Mouse (Mus musculus) heart, adult 2 months (tissue): ENCODE data around the gene Cntn5. TPM values are rescaled to one million over a fixed set of nuclear protein-coding genes. Genes with fewer than 3 reads are reported as not detected.

Experiments
- DNase-seq, 2 experiments: peaks; one replicate each; pipeline ENCODE4 v3.0.0; 2021
- H3K27ac ChIP-seq: fragments of 200-600 bp; 2 replicates; pipeline ENCODE4 v1.8.1; 2022
- H3K27me3 ChIP-seq: fragments of 200-500 bp; 2 replicates; pipeline ENCODE4 v1.6.1; 2012; ENCODE audit warnings: mild to moderate bottlenecking, low read length, inconsistent platforms, mixed read lengths; ENCODE audit not compliant: control insufficient read depth, insufficient read depth
- H3K36me3 ChIP-seq: fragments of 200-500 bp; 2 replicates; pipeline ENCODE4 v1.6.1; 2012; ENCODE audit warnings: low read length, inconsistent platforms; ENCODE audit not compliant: control insufficient read depth, insufficient read depth
- H3K4me1 ChIP-seq: fragments of 200-500 bp; 2 replicates; pipeline ENCODE4 v1.6.1; 2011; ENCODE audit warnings: low read length; ENCODE audit not compliant: control insufficient read depth, insufficient read depth
- H3K4me3 ChIP-seq: fragments of 200-600 bp; 2 replicates; pipeline ENCODE4 v1.8.1; 2022
- H3K79me2 ChIP-seq: fragments of 200-500 bp; replicated peaks from 2 replicates; pipeline ENCODE4 v1.6.1; 2012; ENCODE audit warnings: mild to moderate bottlenecking, inconsistent platforms, low read length, moderate library complexity, mixed read lengths; ENCODE audit not compliant: control insufficient read depth, insufficient read depth
- H3K9ac ChIP-seq: fragments of 200-500 bp; 2 replicates; pipeline ENCODE4 v1.6.1; 2012; ENCODE audit warnings: low read depth, mild to moderate bottlenecking, control low read depth, inconsistent platforms, low read length, mixed read lengths
- CTCF ChIP-seq: fragments of 200-600 bp; IDR thresholded peaks from 2 replicates; pipeline ENCODE4 v1.8.1; 2022; ENCODE audit warnings: antibody characterized with exemption, mild to moderate bottlenecking, moderate library complexity
- EP300 ChIP-seq: fragments of 200-500 bp; IDR thresholded peaks from 2 replicates; pipeline ENCODE4 v1.6.1; 2011; ENCODE audit warnings: low read depth, low read length, control low read depth; ENCODE audit not compliant: insufficient read depth
- POLR2A ChIP-seq: fragments of 200-500 bp; IDR thresholded peaks from 2 replicates; pipeline ENCODE4 v1.6.1; 2011; ENCODE audit warnings: mild to moderate bottlenecking, low read depth, low read length, control low read depth; ENCODE audit not compliant: insufficient read depth
- whole genome bisulfite sequencing: fragments of 180-500 bp; shearing (Covaris S2); methylation state at CpG from one replicate; pipeline ENCODE4 v1.1.7; 2018; 5-methylcytosine and 5-hydroxymethylcytosine counted together
- intact Hi-C: fragments of 180-260 bp; cut with DNase I; formaldehyde crosslinking; loops from one replicate; pipeline ENCODE4 v1.15.1; 2025
- polyA plus RNA-seq: library from polyadenylated mRNA; depleted of rRNA; stranded (reverse); fragments of >200 nt; gene quantifications from 2 replicates; pipeline ENCODE4 v1.2.3, GENCODE M21; 2012
- total RNA-seq, 2 experiments: library from RNA; stranded (reverse); gene quantifications; 2 replicates each; pipeline ENCODE4 v1.2.3; 2021

The Cntn5 gene
- total and polyA plus RNA-seq, 3 experiments = 0.21 to 0.48 (median 0.29) TPM

GRCm38 (mm10) chr9:10522604-10523003, 382.0 kb downstream of the Cntn5 start:
- H3K4me3 ChIP-seq = no peak overlapping the region
- intact Hi-C loops = no loop called here
- no peak overlapping the region for H3K27ac ChIP-seq
- no peaks in the 10 kb centered on the region for H3K79me2 ChIP-seq
- WGBS = 19% methylated on average over 4 of the region's 4 CpGs
- H3K36me3 ChIP-seq = no peaks in the 10 kb centered on the region
- DNase-seq = no peak
- no peaks in the 10 kb centered on the region for H3K4me1 ChIP-seq
- H3K9ac ChIP-seq = no peak overlapping the region
- H3K27me3 ChIP-seq = no peaks in the 10 kb centered on the region
- TF ChIP-seq POLR2A (no peak), CTCF (no peak), EP300 (no peak)

GRCm38 (mm10) chr9:10521054-10521453, 383.5 kb downstream of the Cntn5 start:
- intact Hi-C loops = no loop called here
- Histone ChIP-seq H3K4me3 (no peak overlapping the region), H3K27ac (no peak overlapping the region), H3K9ac (no peak overlapping the region), H3K27me3 (no peaks in the 10 kb centered on the region), H3K79me2 (no peaks in the 10 kb centered on the region), H3K36me3 (no peaks in the 10 kb centered on the region), H3K4me1 (no peaks in the 10 kb centered on the region)
- WGBS = 40% methylated on average over 1 of the region's 1 CpGs
- TF ChIP-seq CTCF = no peak
- no peak for TF ChIP-seq POLR2A
- no peak for TF ChIP-seq EP300
- no peak for DNase-seq

- no peaks in the 10 kb centered on the region for H3K27me3 ChIP-seq
- intact Hi-C loops = no loop called here
Observed at GRCm38 (mm10) chr9:10492243-10492642, 412.3 kb downstream of the Cntn5 start.

GRCm38 (mm10) chr9:10471484-10472125, 433.0 kb downstream of the Cntn5 start:
- no peaks in the 10 kb centered on the region for H3K36me3 ChIP-seq
- no peaks in the 10 kb centered on the region for H3K4me1 ChIP-seq
- WGBS = 66% methylated on average over 4 of the region's 4 CpGs
- H3K27me3 ChIP-seq = no peaks in the 10 kb centered on the region
- DNase-seq = no peak
- H3K79me2 ChIP-seq = no peaks in the 10 kb centered on the region
- H3K27ac ChIP-seq = no peak overlapping the region
- intact Hi-C loops = no loop called here
- TF ChIP-seq CTCF = no peak
- TF ChIP-seq POLR2A = no peak
- TF ChIP-seq EP300 = no peak
- no peak overlapping the region for H3K4me3 ChIP-seq
- no peak overlapping the region for H3K9ac ChIP-seq

More at GRCm38 (mm10) chr9:10492243-10492642, 412.3 kb downstream of the Cntn5 start:
- no peak for DNase-seq
- Histone ChIP-seq H3K4me1 (no peaks in the 10 kb centered on the region), H3K4me3 (no peak overlapping the region), H3K9ac (no peak overlapping the region), H3K79me2 (no peaks in the 10 kb centered on the region), H3K27ac (no peak overlapping the region), H3K36me3 (no peaks in the 10 kb centered on the region)
- TF ChIP-seq CTCF = no peak
- no peak for TF ChIP-seq EP300
- no peak for TF ChIP-seq POLR2A

GRCm38 (mm10) chr9:10464758-10465157, 439.8 kb downstream of the Cntn5 start:
- DNase-seq = no peak
- H3K79me2 ChIP-seq = no peaks in the 10 kb centered on the region
- H3K4me1 ChIP-seq = no peaks in the 10 kb centered on the region
- intact Hi-C loops = no loop called here
- H3K4me3 ChIP-seq = no peak overlapping the region
- H3K9ac ChIP-seq = no peak overlapping the region
- TF ChIP-seq EP300 = no peak
- no peak for TF ChIP-seq CTCF
- TF ChIP-seq POLR2A = no peak
- no peaks in the 10 kb centered on the region for H3K27me3 ChIP-seq
- H3K36me3 ChIP-seq = no peaks in the 10 kb centered on the region
- no peak overlapping the region for H3K27ac ChIP-seq

GRCm38 (mm10) chr9:10457900-10458299, 446.7 kb downstream of the Cntn5 start:
- Histone ChIP-seq H3K9ac (no peak overlapping the region), H3K4me1 (no peaks in the 10 kb centered on the region), H3K79me2 (no peaks in the 10 kb centered on the region), H3K27ac (no peak overlapping the region), H3K4me3 (no peak overlapping the region), H3K36me3 (no peaks in the 10 kb centered on the region), H3K27me3 (no peaks in the 10 kb centered on the region)
- no peak for DNase-seq
- intact Hi-C loops = no loop called here
- 12% methylated on average over 3 of the region's 3 CpGs for WGBS
- TF ChIP-seq CTCF (no peak), EP300 (no peak), POLR2A (no peak)
